Mouse (Mus musculus): ENCODE results near the gene Aspn.

- TF ChIP-seq POLR2A (IDR thresholded peaks at IDR 0.05; ENCODE audit: low read depth, low read length) (no peak), CTCF (conservative IDR thresholded peaks at IDR 0.05; ENCODE audit: insufficient read depth, insufficient read length, low read depth, low read length) (no peak)
Measured at GRCm38 (mm10) chr13:49545646-49546045, 1.4 kb downstream of the Aspn start.
